Mouse (Mus musculus) C2C12 (cell line): ENCODE data around the gene Ptbp1.

Experiments used
- CEBPB ChIP-seq: IDR thresholded peaks from one replicate; pipeline ENCODE4 v1.6.1; 2011; ENCODE audit warnings: low read depth, mild to moderate bottlenecking, control low read depth, moderate library complexity
- CTCF ChIP-seq: IDR thresholded peaks from one replicate; pipeline ENCODE4 v1.5.1; 2011; ENCODE audit not compliant: control insufficient read depth, insufficient read depth, insufficient read length
- FOSL1 ChIP-seq: IDR thresholded peaks from one replicate; pipeline ENCODE4 v1.8.0; 2011; ENCODE audit warnings: mild to moderate bottlenecking, low read length; ENCODE audit not compliant: poor library complexity, insufficient read depth, severe bottlenecking
- MAX ChIP-seq: IDR thresholded peaks from one replicate; pipeline ENCODE4 v1.6.1; 2011; ENCODE audit warnings: mild to moderate bottlenecking, control low read depth

GRCm38 (mm10) chr10:79806972-79807371 lies 47.3 kb upstream of the Ptbp1 start:
- TF ChIP-seq MAX (no peak), CEBPB (no peak), CTCF (no peak), FOSL1 (no peak)
